7 mouse cellular contexts compared by ENCODE assay signal in the genomic region with DNA sequence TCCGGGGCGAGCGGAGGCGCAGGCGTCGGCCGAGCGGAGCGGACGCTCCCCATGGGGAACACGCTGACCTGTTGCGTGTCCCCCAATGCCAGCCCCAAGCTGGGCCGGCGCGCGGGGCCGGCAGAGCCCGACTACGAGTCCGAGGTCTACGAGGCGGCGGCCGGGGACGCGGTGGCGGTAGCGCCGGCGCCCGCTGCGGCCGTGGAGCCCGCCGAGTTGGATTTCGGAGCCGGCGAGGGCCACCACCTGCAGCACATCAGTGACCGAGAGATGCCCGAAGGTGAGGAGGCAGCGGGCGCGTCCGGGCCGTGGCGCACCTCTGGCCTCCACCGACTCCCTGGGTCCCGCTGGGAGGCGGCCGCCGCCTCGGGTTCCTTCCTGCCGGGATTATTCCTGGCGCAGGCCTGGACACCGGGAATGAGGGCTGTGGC. TPM values are rescaled to one million over a fixed set of nuclear protein-coding genes. Genes with fewer than 3 reads are reported as not detected.
DNase-seq lines count a peak whose midpoint lies in the region; ATAC-seq lines count a peak whose summit lies in the region.

No protein-coding gene starts in this region.

- intact Hi-C loops in heart, postnatal 10 days (cut with DNase I): loop anchor here (1.0 to 10.0 kb wide), 4 partner anchors 32 to 244 kb away; partner anchors contain the start of genes Creb1 and Mettl21a

- WGBS in forebrain, embryonic 14.5 days: 0% methylated on average over 34 of the region's 55 CpGs
- under 1% methylated on average over 51 of the region's 55 CpGs for WGBS in stomach, embryonic 15.5 days

- peak overlapping the region; percentile 86 for H3K9ac ChIP-seq in forebrain, embryonic 14.5 days (ENCODE audit: low read length)
- H3K9ac ChIP-seq in stomach, embryonic 15.5 days: peak overlapping the region; percentile 78

- H3K9me3 ChIP-seq in forebrain, embryonic 14.5 days (replicated peaks; ENCODE audit: control insufficient read depth, low read length): no peaks in the 10 kb centered on the region
- no peaks in the 10 kb centered on the region for H3K9me3 ChIP-seq in stomach, embryonic 15.5 days

- peak overlapping the region; percentile 85 for H3K4me3 ChIP-seq in forebrain, embryonic 14.5 days (ENCODE audit: low read depth, low read length)
- peak overlapping the region; percentile 93 for H3K4me3 ChIP-seq in stomach, embryonic 15.5 days (replicated peaks)

- peak; percentile 8 for ATAC-seq in forebrain, embryonic 14.5 days
- ATAC-seq in stomach, embryonic 15.5 days (ENCODE audit: insufficient read depth, low FRiP score, low read depth): no peak; the same call in 1 of the 2 replicates

- H3K27me3 ChIP-seq in forebrain, embryonic 14.5 days (replicated peaks; ENCODE audit: control insufficient read depth, insufficient read depth, low read length): no peaks in the 10 kb centered on the region
- no peaks in the 10 kb centered on the region for H3K27me3 ChIP-seq in stomach, embryonic 15.5 days (replicated peaks)

- peaks cover 9% of the 10 kb centered on the region; the same call in 1 of the 2 replicates for H3K4me1 ChIP-seq in forebrain, embryonic 14.5 days (ENCODE audit: control insufficient read depth, insufficient read depth, low read length)
- 0 out of 2 replicates have a peak, but pooled peaks cover 3% of the 10 kb centered on the region for H3K4me1 ChIP-seq in stomach, embryonic 15.5 days

- peak overlapping the region; percentile 64 for H3K4me2 ChIP-seq in forebrain, embryonic 14.5 days (ENCODE audit: low read length)
- peak overlapping the region; percentile 85 for H3K4me2 ChIP-seq in stomach, embryonic 15.5 days

- H3K36me3 ChIP-seq in forebrain, embryonic 14.5 days (ENCODE audit: control insufficient read depth, insufficient read depth, low read length): no peaks in the 10 kb centered on the region
- no peaks in the 10 kb centered on the region for H3K36me3 ChIP-seq in stomach, embryonic 15.5 days

- peak overlapping the region; percentile 74 for H3K27ac ChIP-seq in forebrain, embryonic 14.5 days (ENCODE audit: low read depth, low read length)
- peak overlapping the region; percentile 74 for H3K27ac ChIP-seq in stomach, embryonic 15.5 days

- DNase-seq in ES-CJ7 (ENCODE audit: low read depth, low spot score): peak; percentile 11
- DNase-seq in adrenal gland, postnatal 10 days: peak; percentile 61
- DNase-seq in forebrain, embryonic 14.5 days (ENCODE audit: low spot score): peak; percentile 31
- DNase-seq in heart, postnatal 10 days: peak; percentile 64 to 65
- peak; percentile 37 to 71 for DNase-seq in kidney, postnatal 36 days
- peak; percentile 14 for DNase-seq in lung, postnatal 25 days (ENCODE audit: low spot score)

RNA-seq across cellular contexts. Expression of gene Ccnyl1, which starts 0.9 kb away (rescaled TPM):
- 10 to 100 TPM; 18.1 to 22.4 TPM for total RNA-seq in adrenal gland, postnatal 10 days (2021)
- 6.6 and 6.9 TPM in 2 replicates for polyA plus RNA-seq in forebrain, embryonic 14.5 days (2014; fragmentation: Nextera tagmentation; extraction: Ambion mirVana)
- total RNA-seq in heart, postnatal 10 days (2021): 10 to 100 TPM; 24.0 to 27.6 TPM
- 4.5 and 5.2 TPM in 2 replicates for polyA plus RNA-seq in stomach, embryonic 15.5 days (2015; fragmentation: Nextera tagmentation; extraction: Ambion mirVana)

RNA-seq across cellular contexts. Expression of gene Fzd5, which starts 46.4 kb away (rescaled TPM):
- total RNA-seq in adrenal gland, postnatal 10 days (2021): 10 to 100 TPM; 12.1 to 13.7 TPM
- 0.88 and 0.91 TPM in 2 replicates for polyA plus RNA-seq in forebrain, embryonic 14.5 days (2014; fragmentation: Nextera tagmentation; extraction: Ambion mirVana)
- 1 to 10 TPM; 6.4 to 7.9 TPM for total RNA-seq in heart, postnatal 10 days (2021)
- polyA plus RNA-seq in stomach, embryonic 15.5 days (2015; fragmentation: Nextera tagmentation; extraction: Ambion mirVana): 7.3 and 9.2 TPM in 2 replicates

Comparison
In these comparisons a context has a peak if more than half of its experiments do, and no peak if none do; other contexts are left out.
1. DNase-seq: peak in every context shown above with its lines; median percentile 64 in heart, postnatal 10 days; 61 in adrenal gland, postnatal 10 days; 54 in kidney, postnatal 36 days; 31 in forebrain, embryonic 14.5 days; 14 in lung, postnatal 25 days; 11 in ES-CJ7.